Mouse (Mus musculus) spleen, postnatal 14 days (tissue): ENCODE measurements around the gene Trio.

Source experiments
- DNase-seq, 2 experiments: peaks; one replicate each; pipeline ENCODE4 v3.0.0; 2021 to 2022; ENCODE audit warnings: low spot score in 2 of 2

Trio gene

DNA sequence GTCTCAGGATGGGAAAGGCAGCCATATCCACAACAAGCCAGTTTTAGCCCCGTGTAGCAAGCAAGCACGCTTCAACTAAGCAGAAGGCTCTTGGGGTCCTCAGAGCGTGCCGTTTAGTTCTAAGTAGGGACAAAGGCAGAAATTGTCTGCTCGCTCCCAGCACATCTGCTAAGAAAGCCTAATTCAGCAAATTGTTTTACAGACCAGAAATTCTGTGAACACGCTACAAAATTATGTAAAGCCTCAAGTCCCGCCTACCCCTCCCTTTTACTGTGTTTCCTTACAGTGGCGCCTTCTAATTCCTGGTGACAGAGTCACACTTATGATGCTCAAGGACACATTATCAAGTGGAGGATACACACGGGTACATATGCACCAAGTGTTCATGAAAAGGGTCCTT, 80.1 kb downstream of the Trio start:
- DNase-seq = no peak

DNA sequence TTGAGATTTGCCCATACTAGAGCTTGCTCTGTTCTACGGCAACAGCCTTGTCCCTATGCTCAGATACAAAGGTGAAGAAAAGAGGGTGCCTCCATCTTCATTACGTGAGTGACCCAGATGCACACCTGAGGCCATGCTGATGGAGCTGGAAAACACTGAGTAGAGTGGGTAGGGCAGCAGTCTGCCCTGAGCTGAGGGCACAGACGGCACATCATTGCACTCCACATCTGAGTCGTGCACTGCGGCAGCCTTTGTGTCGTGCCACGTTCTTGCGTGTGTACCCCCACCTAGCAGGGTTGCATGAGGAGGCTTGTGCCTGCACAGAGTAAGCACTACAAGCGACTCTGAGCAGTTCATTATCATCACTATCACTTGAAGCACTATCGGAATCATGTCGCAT, 80.8 kb downstream of the Trio start:
- DNase-seq = no peak

DNA sequence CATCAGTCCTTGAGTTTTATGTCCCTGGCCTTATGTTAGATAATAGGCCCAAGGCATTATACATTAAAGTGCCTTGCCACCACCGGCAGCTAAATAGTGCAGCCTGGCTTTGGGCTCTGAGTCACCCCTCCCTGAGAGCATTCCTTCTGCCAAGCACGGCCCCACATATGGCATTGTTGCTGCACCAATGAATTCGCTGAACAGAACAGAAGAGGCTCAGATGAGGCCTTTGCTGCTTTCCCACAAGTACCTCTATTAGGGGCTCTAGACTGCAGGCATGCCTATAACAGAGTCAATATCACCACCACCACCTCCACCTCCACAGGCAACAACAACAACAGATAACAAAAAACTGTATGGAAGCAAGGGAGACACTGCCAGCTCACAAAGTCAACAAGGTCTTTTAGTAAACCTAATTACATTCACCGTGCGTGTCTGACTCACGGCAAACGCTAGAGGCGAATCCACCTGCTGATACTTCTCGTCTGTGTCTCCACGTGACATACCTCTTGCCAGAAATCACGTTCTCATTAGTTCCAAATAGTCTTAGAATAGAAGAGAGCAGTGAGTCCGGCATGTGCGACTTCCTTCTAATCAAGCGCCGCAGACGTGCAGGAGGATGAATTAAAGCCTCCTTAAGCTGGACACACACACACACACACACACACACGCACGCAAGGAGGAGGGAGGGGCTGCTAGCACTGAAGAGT, 82.0 kb downstream of the Trio start:
- DNase-seq = no peak

DNA sequence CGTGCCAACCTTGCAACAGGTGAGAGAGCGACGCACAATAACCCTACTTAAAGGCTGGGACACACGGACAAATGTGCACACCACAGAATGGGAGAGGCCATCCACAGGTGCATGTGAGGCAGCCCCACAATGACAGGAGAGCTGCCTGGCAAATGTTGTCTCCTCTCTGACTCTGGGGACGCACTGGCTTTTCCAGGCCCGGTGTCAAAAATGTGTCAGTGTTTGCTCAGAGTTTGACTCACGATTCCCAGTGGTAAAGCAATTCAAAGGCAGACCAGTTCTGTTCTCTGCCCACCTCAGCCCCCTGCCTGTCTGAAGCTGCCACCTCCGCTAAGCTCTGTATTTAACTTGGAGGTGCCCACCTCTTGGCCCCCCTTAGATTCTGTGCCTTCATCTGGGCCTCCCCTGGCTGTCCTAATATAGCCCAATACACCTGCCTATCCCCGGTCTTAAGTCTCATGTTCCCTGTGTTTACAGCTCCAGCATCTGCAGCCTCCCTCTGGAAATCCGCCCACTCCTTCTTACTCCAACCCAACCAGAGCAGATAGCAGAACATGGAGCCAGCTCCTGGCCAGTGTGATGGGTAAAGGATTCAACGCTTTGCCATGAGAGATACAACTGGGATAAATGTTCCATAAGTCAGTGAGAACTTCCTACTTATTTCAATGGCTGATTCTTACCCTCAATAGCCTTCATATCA, 83.3 kb downstream of the Trio start:
- DNase-seq = no peak

DNA sequence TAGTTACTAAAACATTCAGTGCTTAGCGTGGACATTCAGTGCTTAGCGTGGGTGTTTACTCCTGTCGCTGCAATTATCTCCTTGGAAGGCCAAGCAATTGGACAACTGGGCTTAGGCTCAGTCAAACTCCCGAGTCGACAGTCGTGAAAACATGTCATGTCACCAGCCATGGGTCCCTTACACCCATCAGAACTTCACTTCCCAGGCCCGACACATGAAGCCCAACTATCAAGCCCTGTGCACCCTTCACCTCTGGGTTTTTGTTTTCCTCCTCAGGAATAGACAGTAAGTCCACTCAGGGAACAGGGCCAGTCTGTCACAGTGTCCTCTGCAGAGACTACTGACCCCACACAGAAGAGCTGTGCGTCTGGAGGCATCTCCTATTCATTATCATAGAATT, 84.2 kb downstream of the Trio start:
- DNase-seq = no peak

DNA sequence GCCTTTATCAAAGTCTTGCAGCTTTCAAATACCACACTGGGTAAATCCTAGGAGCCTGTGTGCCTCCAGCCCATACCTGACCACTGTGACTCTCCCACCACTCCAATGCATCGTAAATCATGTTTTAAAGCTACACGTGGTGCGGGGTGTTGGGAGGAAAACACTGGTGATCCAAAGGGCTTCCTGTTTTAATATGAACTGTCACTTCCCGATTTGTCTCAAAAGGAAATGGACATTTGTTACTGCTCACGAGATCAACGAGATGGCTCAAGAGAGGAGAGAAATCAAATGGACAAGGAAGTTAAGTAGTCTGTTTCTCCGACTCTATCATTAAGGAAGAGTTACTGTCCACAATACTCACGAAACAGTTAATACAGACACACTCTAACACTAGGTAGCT, 84.6 kb downstream of the Trio start:
- no peak for DNase-seq

DNA sequence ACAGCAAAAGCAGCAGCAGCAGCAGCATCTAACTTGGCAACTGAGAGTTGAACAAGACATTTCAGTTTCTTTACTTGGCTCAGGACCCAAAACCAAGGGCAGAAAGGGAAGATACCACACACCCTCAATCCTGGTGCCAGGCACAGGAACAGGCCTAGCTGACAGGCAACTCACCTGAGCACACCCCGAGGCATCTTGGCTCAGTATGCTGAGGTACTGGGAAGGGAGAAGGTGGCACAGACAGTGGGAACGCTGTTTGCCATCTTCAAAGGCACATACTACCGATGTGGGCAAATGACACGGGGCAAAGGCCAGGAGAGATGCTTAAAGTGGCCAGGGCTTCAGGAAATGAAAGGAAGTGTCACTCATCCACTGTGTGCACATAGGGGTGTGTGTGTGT, 85.6 kb downstream of the Trio start:
- DNase-seq = no peak

DNA sequence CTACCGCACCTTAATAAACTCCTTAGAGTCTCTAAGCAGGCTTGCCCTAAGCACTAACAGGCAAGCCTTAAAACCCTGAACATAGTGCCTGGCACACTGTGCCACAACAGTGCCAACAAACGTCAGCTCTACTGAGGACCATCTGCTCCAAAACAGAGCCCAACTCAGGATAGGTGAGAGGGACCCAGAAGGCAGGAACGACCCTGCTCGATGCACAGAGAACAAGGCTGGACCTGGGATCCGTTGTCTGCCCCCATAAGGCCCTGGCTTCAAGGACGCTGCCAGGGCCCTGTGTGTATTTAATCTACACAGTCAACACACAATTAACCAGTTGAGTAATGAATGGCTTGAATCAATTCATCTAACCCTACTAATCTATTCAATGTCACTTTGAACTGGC, 86.8 kb downstream of the Trio start:
- no peak for DNase-seq

DNA sequence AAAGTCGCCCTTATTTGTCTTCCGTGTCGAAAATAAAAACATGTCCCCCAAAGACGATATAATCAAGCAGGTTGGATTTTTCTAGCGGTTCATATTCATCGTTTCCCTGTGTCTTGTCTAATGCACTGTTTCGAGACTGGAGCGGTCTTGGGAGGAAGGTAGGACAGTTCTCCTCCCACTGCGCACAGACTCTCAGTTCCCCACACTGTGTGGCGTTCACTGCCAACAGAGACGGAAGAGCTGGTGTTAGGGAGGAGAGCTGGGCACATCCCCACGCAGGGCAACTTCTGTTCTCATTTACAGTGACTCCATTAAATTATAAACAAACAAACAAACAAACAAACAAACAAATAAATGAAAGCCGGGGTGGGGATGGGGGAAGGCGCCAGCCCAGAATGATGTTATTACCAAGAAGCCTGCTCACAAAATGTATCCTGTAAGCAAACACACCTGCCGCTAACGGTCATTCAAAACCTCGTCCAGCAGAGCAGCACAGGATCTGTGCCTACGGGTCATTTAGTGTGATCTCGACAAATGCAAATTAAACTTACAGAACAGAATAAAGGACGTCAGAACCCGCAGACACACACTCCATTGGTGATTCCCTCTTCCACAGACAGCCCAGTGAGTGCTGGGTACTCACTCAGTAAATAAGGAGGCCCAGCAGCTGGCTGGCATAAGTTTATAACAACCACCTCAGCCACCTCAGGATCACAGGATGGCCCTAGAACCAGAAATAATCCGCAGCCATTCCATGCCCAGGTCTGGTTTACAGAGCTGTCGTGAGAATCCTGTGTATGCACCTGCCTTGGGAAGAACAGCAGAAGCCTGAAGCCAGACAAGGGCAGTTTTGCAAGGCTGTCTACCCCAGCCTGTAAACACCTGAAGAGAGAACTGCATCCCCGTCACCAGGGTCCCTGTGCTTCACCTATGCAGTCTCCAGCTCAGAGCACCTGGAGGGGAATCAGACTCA, 87.5 kb downstream of the Trio start:
- no peak for DNase-seq

DNA sequence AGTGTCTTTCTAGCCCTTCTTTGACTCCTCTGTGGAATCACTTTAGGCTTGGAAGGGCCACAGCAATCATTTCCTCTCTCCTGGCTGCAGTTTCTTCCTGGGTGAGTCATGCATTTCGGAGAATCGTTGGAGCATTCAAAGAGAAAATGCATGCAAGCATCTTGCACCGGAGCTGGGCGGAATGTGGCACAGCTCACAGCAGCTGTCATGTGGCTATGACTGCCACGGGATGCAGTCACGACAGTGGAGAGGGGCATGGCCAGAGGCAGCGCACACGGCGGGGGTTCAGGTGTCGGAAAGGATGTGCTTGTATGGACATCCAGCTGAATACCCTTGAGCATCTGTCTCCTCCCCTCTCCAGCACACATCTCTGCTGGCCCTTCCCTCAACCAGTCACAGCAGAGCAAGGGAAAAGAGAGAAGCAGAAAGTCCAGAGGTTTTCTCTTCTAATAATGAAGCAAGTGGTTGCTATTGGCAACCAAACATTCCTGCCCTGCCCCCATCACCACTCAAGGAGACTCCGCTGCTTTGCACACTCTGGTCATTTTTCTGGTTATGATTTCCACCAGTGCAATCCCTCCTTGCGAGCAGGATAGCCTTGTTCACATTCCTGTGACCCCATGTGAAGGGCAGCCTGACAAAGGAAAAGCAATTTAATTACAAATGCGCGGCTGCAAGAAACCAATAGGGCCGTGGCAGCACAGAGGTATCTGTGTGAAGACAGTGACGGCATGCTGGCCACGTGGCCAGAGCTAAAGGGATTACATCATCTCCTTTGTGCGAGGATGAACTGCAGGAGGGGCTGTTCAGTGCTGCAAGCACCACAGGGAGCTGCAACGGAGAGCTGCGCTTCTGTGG, 88.4 kb downstream of the Trio start:
- no peak for DNase-seq

DNA sequence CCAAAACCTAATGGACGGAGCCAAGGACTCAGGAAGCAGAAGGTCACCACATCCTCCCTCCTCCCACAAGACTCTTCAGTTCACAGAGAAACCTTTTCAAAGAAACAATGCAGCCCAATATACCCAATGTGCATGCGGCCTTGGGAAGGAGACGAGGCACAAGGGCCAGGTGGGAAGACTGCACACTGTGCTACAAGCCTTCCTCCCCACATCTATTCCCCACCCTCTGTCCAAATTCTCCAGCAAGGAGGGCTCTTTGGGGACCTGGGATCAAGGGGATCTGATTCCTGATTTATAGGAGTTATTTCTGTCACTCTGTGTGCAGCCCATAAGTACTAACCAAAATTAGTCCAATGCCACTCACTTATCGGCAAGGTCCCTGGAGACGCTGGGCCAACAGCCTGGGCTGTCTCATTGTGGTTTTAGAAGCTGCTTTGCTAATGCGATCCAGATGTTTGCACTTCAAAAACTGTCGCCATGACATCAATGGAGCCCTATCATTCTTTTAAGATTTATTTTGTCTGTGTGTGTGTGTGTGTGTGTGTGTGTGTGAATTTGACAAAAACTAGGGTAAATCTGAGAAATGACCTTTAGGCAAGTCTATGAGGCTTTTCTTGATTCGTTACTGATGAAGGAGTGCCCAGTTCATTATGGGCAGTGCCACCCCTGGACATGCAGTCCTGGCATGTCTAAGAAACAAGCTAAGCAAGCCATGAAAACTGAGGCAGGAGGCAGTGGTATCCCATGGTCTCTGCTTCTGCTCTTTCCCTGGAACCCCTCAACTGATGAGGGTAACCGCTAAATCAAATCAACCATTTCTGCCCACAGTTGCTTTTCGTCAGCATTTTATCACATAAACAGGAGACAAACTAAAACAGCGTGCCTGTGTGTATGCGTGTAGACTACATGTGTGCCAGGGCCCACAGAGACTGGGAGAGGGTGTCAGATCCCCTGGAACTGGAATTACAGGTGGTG, 89.6 kb downstream of the Trio start:
- no peak for DNase-seq

DNA sequence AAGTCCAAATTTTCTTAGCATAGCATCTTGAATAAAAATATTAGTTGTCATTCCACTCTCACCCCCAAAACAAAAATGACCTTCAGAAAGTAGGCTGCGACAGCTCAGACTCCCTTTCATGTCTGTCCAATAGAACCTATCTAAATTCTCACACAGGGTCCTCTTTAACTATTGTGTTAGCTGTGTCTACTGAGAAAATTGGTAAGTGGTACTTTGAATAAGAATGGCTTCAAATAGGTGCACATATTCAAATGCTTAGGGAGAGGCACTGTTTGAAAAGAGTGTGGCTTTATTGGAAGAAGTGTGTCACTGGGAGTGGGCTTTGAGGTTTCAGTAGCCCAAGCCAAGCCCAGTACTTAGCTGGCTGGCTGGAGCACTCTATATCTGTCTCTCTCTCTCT, 92.4 kb downstream of the Trio start:
- no peak for DNase-seq

DNA sequence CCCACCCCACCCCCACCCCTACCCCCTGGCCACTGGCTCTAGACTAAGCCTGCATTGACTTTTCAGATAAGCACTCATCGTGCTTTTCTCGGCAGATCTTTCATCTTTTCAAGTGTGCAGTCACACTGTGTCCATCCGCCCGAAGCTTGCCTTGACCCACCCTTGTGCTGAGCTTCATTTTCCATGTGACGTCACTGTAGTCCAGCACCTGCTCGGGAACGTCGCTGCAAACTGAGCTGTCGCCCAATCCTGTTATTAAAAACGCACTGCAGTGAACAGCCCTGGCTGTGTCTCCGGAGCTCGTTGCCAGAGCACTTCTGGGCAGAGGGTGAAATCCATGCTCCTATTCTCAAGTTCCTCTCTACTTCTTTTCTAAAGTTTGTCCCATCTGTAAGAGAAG, 93.8 kb downstream of the Trio start:
- no peak for DNase-seq

DNA sequence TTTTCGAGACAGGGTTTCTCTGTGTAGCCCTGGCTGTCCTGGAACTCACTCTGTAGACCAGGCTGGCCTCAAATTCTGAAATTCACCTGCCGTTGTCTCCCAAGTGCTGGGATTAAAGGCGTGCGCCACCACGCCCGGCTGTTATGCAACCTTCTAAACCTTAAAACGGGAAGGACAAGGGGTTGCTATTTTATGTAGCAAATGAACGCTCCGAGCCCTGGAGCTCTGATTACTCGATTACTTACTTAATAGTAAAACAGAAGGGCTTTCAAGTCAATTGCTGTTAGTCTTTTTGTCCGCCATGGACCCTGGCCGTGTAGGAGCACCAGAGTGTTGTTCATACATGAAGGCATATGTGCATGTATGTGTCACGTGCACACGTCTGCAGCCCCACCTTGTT, 94.2 kb downstream of the Trio start:
- no peak for DNase-seq

DNA sequence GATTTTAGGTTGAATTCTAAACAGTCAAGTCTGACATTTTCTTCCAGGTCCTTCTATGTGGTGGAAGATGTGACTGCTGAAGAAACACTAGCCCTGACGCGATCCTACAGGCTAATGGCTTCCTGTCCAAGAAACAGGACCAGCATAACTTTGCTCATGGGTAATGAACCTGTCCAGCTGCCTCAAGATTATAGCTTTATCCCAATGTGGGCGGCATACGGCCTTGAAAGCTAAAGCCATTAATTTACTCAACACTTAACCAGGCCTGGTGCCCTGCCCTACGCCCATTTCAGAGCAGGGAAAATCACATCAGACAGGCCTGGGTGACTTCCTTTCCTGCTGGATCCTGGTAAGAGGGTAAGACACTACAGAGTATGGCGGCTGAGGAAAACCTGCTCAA, 98.0 kb downstream of the Trio start:
- DNase-seq = no peak

DNA sequence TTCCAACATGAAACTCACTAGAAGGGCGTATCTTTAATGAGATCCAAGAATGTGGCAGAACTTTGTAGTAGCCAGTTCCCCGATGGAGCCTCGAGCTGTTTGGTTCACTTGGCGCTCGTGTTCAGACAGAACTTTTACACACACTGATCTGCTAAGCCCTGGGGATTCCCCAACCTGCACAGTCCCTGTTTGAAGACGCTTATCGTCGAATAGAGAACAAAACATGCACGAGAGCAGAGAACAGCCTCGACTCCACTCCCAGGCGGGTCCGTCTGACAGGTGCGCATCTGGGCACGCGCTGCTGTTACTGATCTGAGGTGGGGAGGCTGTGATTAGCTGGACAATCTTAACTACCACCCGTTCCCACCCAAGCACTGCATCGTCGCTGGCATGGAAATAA, 98.7 kb downstream of the Trio start:
- DNase-seq = no peak

DNA sequence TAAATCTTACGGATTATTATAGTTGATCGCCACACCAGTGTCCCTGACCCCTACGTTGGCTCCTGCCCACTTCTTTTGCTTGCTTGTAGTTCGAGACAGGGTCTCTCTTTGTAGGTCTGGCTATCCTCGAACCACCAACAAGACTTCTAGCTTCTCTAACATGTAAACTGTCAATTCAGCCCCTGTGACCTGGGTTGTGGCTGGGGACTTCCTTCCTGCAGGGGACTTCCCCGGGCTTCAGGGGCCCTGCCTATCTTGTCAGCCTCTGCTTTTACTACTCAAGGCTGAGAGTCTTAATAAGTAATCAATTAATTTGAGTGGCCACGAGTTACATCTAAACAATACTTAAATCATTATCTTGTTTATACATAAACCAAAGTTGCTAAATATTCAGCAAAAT, 99.2 kb downstream of the Trio start:
- peak in 1 of 2 experiments; percentile 18 for DNase-seq

DNA sequence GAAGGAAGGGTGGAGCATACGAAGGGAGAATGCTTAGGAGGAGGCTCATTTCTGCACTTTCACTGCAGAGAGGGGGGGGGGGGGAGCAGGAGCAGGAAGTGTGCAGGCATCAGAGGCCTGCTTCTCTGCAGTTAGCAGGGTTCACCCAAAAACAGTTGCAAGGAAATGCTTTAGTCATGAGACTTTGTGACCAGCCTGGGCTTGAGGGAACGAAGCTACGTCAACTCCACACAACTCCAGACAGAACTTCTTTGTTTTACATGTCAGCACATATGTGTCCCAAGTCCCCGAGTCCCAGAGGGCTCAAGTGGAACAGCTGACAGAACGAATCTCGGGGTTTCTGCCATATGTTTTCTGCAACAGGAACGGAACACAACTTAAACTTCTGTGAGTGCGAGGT, 99.8 kb downstream of the Trio start:
- no peak for DNase-seq

DNA sequence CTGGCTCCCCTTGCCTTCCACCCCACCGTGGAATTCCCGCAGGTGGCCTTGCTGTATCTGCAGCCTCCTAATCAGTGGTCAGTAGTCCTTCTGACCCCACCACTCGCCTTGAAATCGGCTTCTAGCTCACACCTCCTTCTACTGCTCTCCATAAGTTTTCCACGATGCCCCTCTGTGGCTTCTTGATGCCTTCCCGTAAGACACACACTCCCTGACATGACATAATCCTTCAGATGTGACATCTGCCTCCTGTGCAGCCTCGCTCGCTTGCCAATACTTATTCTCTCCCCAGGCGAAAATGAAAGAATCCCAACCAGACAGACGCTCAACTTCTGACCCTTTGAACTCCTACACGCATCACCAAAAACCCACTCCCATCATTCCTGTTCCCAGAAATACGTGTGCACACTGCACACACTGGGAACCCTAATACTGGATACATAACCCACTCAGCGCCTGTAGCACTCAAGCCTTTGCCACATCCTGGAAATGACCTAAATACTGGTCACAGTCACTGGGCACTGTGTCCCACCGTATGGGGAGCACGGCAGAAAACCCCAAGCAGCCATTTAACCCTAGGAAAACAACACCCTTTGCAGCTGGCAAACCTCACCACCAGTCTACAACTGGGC, 100.5 kb downstream of the Trio start:
- DNase-seq = no peak

DNA sequence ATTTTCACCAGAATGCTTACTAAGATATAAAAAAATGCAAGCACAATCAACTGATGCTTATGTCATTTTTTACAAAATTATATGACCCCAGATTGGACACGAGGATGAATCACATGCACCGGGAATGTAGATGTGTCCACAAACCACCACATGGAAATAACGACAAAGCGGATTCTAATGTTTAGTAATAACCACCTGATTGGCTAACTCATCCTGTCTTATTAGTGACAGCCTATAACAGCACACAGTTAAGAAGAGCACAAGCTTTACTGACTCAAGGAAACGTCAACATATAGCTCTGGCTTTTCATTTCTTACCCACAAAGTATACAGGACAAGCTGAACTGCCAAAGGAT, 101.7 kb downstream of the Trio start:
- DNase-seq = no peak
